Comparison of ENCODE assay signal across 8 mouse cellular contexts in the genomic region with DNA sequence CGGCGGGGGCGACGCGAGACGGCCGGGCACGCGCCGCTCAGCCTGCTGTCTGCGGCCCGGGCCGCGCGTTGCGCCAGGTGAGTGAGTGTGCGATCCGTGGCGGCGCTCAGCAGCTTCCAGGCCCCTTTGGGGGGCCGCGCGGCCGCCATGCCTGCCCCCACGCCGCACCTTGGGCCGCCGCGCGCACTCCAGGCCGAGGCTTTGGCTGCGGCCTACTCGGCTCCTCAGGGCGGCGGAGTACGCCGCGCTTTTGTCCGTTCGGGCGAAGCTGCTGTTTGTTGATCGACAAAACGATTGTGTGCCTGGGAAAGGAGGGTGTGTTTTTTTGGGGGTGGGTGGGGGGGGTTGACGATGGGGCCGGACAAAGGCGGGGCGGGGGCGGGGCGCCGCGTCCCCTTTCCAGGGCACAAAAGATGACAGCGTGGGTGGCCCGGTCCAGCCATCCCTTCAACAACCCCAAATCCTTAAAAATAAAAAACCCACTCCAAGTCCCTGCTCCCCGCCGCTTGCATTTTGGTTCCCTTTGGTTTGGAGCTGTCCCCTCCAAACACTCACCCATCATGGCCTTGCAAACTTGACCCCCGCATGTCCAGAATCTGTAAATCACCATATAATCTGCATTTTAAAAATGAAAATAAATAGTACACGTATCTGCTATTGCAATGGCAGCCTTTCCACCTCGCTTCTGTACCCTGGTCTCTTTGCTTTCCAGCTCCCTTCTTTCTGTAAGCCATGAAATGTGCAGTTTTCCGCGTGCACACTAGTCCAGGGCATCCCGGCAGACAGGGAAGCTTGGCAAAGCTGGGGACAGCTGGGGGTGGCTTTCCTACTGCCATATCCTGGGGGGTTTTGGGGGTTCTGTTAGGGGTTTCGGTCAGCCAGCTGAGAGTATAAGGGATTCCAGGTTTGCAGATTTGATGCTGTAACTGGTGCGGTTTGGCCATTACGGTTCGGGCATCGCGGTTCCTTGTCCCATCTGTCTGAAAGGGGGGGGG. TPM values are rescaled to one million over a fixed set of nuclear protein-coding genes. Genes with fewer than 3 reads are reported as not detected.
DNase-seq lines count a peak whose midpoint lies in the region; ATAC-seq lines count a peak whose summit lies in the region.

No protein-coding gene starts in this region.

- peak overlapping the region; percentile 91 for H3K4me3 ChIP-seq in forebrain, embryonic 16.5 days (replicated peaks; ENCODE audit: low read length)
- H3K4me3 ChIP-seq in liver, embryonic 11.5 days (ENCODE audit: low read depth, low read length) = peak overlapping the region; percentile 80

- peaks cover 37% of the 10 kb centered on the region for H3K4me1 ChIP-seq in forebrain, embryonic 16.5 days (replicated peaks; ENCODE audit: control insufficient read depth, insufficient read depth, low read length)
- peaks cover 35% of the 10 kb centered on the region for H3K4me1 ChIP-seq in liver, embryonic 11.5 days (replicated peaks; ENCODE audit: control insufficient read depth, insufficient read depth, low read length)

- peak overlapping the region; percentile 96 for H3K9ac ChIP-seq in forebrain, embryonic 16.5 days (replicated peaks; ENCODE audit: low read depth, low read length)
- H3K9ac ChIP-seq in liver, embryonic 11.5 days (ENCODE audit: low read depth, low read length) = peak overlapping the region; percentile 88

- H3K4me2 ChIP-seq in forebrain, embryonic 16.5 days (ENCODE audit: low read length) = peak overlapping the region; percentile 85
- peak overlapping the region; percentile 91 for H3K4me2 ChIP-seq in liver, embryonic 11.5 days

- no peaks in the 10 kb centered on the region for H3K27me3 ChIP-seq in forebrain, embryonic 16.5 days (replicated peaks; ENCODE audit: control insufficient read depth, insufficient read depth, low read length)
- no peaks in the 10 kb centered on the region for H3K27me3 ChIP-seq in liver, embryonic 11.5 days (replicated peaks; ENCODE audit: control insufficient read depth, insufficient read depth, low read length)

- peak; percentile 48 for DNase-seq in cerebellum, adult 11-12 months
- no peak for DNase-seq in cerebellum, adult 18-20 months
- DNase-seq in right cerebral cortex, postnatal 4 days = peak; percentile 49
- DNase-seq in right cerebral cortex, postnatal 36 days (ENCODE audit: low spot score in 2 of 2) = no peak
- no peak for DNase-seq in liver, embryonic 11.5 days (ENCODE audit: low spot score)
- peak; percentile 32 for DNase-seq in retina, postnatal 1 day
- DNase-seq in T-cell, adult 2 months (ENCODE audit: low spot score) = no peak

- peak overlapping the region; percentile 95 for H3K27ac ChIP-seq in forebrain, embryonic 16.5 days (ENCODE audit: low read length)
- peak overlapping the region; percentile 88 for H3K27ac ChIP-seq in liver, embryonic 11.5 days (ENCODE audit: low read depth, low read length)

- WGBS in forebrain, embryonic 16.5 days = under 1% methylated on average over 67 of the region's 67 CpGs
- WGBS in liver, embryonic 11.5 days = 4% methylated on average over 67 of the region's 67 CpGs

- no peaks in the 10 kb centered on the region for H3K36me3 ChIP-seq in forebrain, embryonic 16.5 days (ENCODE audit: control insufficient read depth, insufficient read depth)
- peaks cover 15% of the 10 kb centered on the region for H3K36me3 ChIP-seq in liver, embryonic 11.5 days (ENCODE audit: control insufficient read depth, insufficient read depth, low read length)

- no peaks in the 10 kb centered on the region for H3K9me3 ChIP-seq in forebrain, embryonic 16.5 days (ENCODE audit: control insufficient read depth, low read length)
- no peaks in the 10 kb centered on the region for H3K9me3 ChIP-seq in liver, embryonic 11.5 days (ENCODE audit: control insufficient read depth, low read length)

- ATAC-seq in forebrain, embryonic 16.5 days = peak; percentile 39
- ATAC-seq in liver, embryonic 11.5 days (replicated peaks; ENCODE audit: low FRiP score) = peak; percentile 35

RNA-seq across cellular contexts. Expression of gene Kdm4b, which starts 0.6 kb away (rescaled TPM):
- 81.6 and 85.0 TPM in 2 replicates for polyA plus RNA-seq in forebrain, embryonic 16.5 days (2015; fragmentation: Nextera tagmentation; extraction: Ambion mirVana)
- 21.7 and 24.3 TPM in 2 replicates for polyA plus RNA-seq in liver, embryonic 11.5 days (2014; fragmentation: Nextera tagmentation; extraction: Ambion mirVana)

RNA-seq across cellular contexts. Expression of gene Uhrf1, which starts 23.3 kb away (rescaled TPM):
- polyA plus RNA-seq in forebrain, embryonic 16.5 days (2015; fragmentation: Nextera tagmentation; extraction: Ambion mirVana) = 48.1 and 52.2 TPM in 2 replicates
- 172 and 182 TPM in 2 replicates for polyA plus RNA-seq in liver, embryonic 11.5 days (2014; fragmentation: Nextera tagmentation; extraction: Ambion mirVana)

RNA-seq across cellular contexts. Expression of gene Arrdc5, which starts 26.4 kb away (rescaled TPM):
- polyA plus RNA-seq in forebrain, embryonic 16.5 days (2015; fragmentation: Nextera tagmentation; extraction: Ambion mirVana) = not detected in 2 replicates
- not detected in 2 replicates for polyA plus RNA-seq in liver, embryonic 11.5 days (2014; fragmentation: Nextera tagmentation; extraction: Ambion mirVana)

RNA-seq across cellular contexts. Expression of gene Plin3, which starts 33.8 kb away (rescaled TPM):
- polyA plus RNA-seq in forebrain, embryonic 16.5 days (2015; fragmentation: Nextera tagmentation; extraction: Ambion mirVana) = 9.3 and 12.6 TPM in 2 replicates
- polyA plus RNA-seq in liver, embryonic 11.5 days (2014; fragmentation: Nextera tagmentation; extraction: Ambion mirVana) = 48.4 and 53.7 TPM in 2 replicates

RNA-seq across cellular contexts. Expression of gene Ticam1, which starts 49.9 kb away (rescaled TPM):
- 1.6 and 1.9 TPM in 2 replicates for polyA plus RNA-seq in forebrain, embryonic 16.5 days (2015; fragmentation: Nextera tagmentation; extraction: Ambion mirVana)
- 5.8 and 6.2 TPM in 2 replicates for polyA plus RNA-seq in liver, embryonic 11.5 days (2014; fragmentation: Nextera tagmentation; extraction: Ambion mirVana)

Comparison
In these comparisons a context has a peak if more than half of its experiments do, and no peak if none do; other contexts are left out.
1. DNase-seq: peak in cerebellum, adult 11-12 months (single experiment), right cerebral cortex, postnatal 4 days (single experiment) and retina, postnatal 1 day (single experiment); none in cerebellum, adult 18-20 months (0 of 2), right cerebral cortex, postnatal 36 days (0 of 2), liver, embryonic 11.5 days (single experiment) and T-cell, adult 2 months (single experiment).